Mouse (Mus musculus): ENCODE data around the gene 1520401A03Rik.

1520401A03Rik gene

GRCm38 (mm10) chr17:23722376-23723125, at the start of gene 1520401A03Rik:
Gene 1520401A03Rik, minus strand, starts transcription at chr17:23722783.
- in situ Hi-C loops (cut with MboI) = no loop called here

- in situ Hi-C loops (cut with MboI) = loop anchor here (10.0 kb wide), 1 partner anchor 183 kb away; the partner anchor contains the start of gene Sbpl
Measured at GRCm38 (mm10) chr17:23772219-23772556, 49.6 kb upstream of the 1520401A03Rik start.

- in situ Hi-C loops (cut with MboI) = loop anchor here (10.0 kb wide), 1 partner anchor 183 kb away; the partner anchor contains the start of gene Sbpl
Measured at GRCm38 (mm10) chr17:23771284-23772218, 49.0 kb upstream of the 1520401A03Rik start, which contains the start of gene Flywch1. Gene Flywch1, minus strand, starts transcription at chr17:23771602.

GRCm38 (mm10) chr17:23770896-23771283, 48.3 kb upstream of the 1520401A03Rik start:
- in situ Hi-C loops (cut with MboI) = loop anchor here (10.0 kb wide), 1 partner anchor 184 kb away; the partner anchor contains the start of gene Sbpl

GRCm38 (mm10) chr17:23770493-23770892, 47.9 kb upstream of the 1520401A03Rik start:
- in situ Hi-C loops (cut with MboI) = loop anchor here (10.0 kb wide), 1 partner anchor 184 kb away; the partner anchor contains the start of gene Sbpl

GRCm38 (mm10) chr17:23762976-23763375, 40.4 kb upstream of the 1520401A03Rik start:
- in situ Hi-C loops (cut with MboI) = no loop called here

GRCm38 (mm10) chr17:23761155-23761554, 38.6 kb upstream of the 1520401A03Rik start:
- in situ Hi-C loops (cut with MboI) = no loop called here

- in situ Hi-C loops (cut with MboI) = no loop called here
Measured at GRCm38 (mm10) chr17:23760231-23760630, 37.6 kb upstream of the 1520401A03Rik start.

- in situ Hi-C loops (cut with MboI) = no loop called here
Measured at GRCm38 (mm10) chr17:23758801-23759200, 36.2 kb upstream of the 1520401A03Rik start.

- in situ Hi-C loops (cut with MboI) = no loop called here
Measured at GRCm38 (mm10) chr17:23757581-23757980, 35.0 kb upstream of the 1520401A03Rik start.

- in situ Hi-C loops (cut with MboI) = no loop called here
Measured at GRCm38 (mm10) chr17:23755689-23756088, 33.1 kb upstream of the 1520401A03Rik start.

GRCm38 (mm10) chr17:23749400-23750191, 27.0 kb upstream of the 1520401A03Rik start:
- in situ Hi-C loops (cut with MboI) = no loop called here

- in situ Hi-C loops (cut with MboI) = no loop called here
Measured at GRCm38 (mm10) chr17:23748631-23749391, 26.2 kb upstream of the 1520401A03Rik start.

- in situ Hi-C loops (cut with MboI) = no loop called here
Measured at GRCm38 (mm10) chr17:23748026-23748425, 25.4 kb upstream of the 1520401A03Rik start.

- in situ Hi-C loops (cut with MboI) = no loop called here
Measured at GRCm38 (mm10) chr17:23747471-23747870, 24.9 kb upstream of the 1520401A03Rik start.

GRCm38 (mm10) chr17:23746767-23747166, 24.2 kb upstream of the 1520401A03Rik start:
- in situ Hi-C loops (cut with MboI) = no loop called here

- in situ Hi-C loops (cut with MboI) = no loop called here
Measured at GRCm38 (mm10) chr17:23746311-23746710, 23.7 kb upstream of the 1520401A03Rik start.

GRCm38 (mm10) chr17:23745301-23746251, 23.0 kb upstream of the 1520401A03Rik start, which contains the start of gene Kremen2:
Gene Kremen2, minus strand, starts transcription at chr17:23745833.
- in situ Hi-C loops (cut with MboI) = no loop called here

GRCm38 (mm10) chr17:23744651-23745050, 22.1 kb upstream of the 1520401A03Rik start:
- in situ Hi-C loops (cut with MboI) = no loop called here
